In genomic region chr14:66472537-66473250, GRCm38 (mm10) we compare ENCODE assay signal across 15 mouse cellular contexts.
DNase-seq lines count a peak whose midpoint lies in the region; ATAC-seq and TF ChIP-seq lines count a peak whose summit lies in the region.
"Had no signal": no experiment of that assay in that cellular context is flagged by ENCODE, and none has a peak within 500 bp of the region (broad histone marks: within the 10 kb centered on the region; RNA-seq: fewer than 3 reads in every experiment).

No protein-coding gene starts in this region.

- H3K4me1 ChIP-seq in intestine, embryonic 14.5 days (replicated peaks; ENCODE audit: control insufficient read depth, insufficient read depth, low read length) = no peaks in the 10 kb centered on the region
- H3K4me1 ChIP-seq in intestine, postnatal 0 days (replicated peaks; ENCODE audit: control insufficient read depth, insufficient read depth, low read length) = no peaks in the 10 kb centered on the region
- H3K4me1 ChIP-seq in embryonic facial prominence, embryonic 13.5 days = peaks cover 12% of the 10 kb centered on the region
- H3K4me1 ChIP-seq in midbrain, embryonic 13.5 days (replicated peaks) = peaks cover 11% of the 10 kb centered on the region
- H3K4me1 ChIP-seq in kidney, embryonic 16.5 days (ENCODE audit: insufficient read depth, low read length) = no peaks in the 10 kb centered on the region

- no peaks in the 10 kb centered on the region for H3K36me3 ChIP-seq in intestine, embryonic 14.5 days (ENCODE audit: control insufficient read depth, insufficient read depth, low read length)
- H3K36me3 ChIP-seq in intestine, postnatal 0 days (ENCODE audit: control insufficient read depth, insufficient read depth) = no peaks in the 10 kb centered on the region
- no peaks in the 10 kb centered on the region for H3K36me3 ChIP-seq in embryonic facial prominence, embryonic 13.5 days
- H3K36me3 ChIP-seq in midbrain, embryonic 13.5 days = no peaks in the 10 kb centered on the region
- H3K36me3 ChIP-seq in kidney, embryonic 16.5 days (ENCODE audit: insufficient read depth, low read length) = no peaks in the 10 kb centered on the region
- H3K36me3 ChIP-seq: G1E had no signal

- H3K9me3 ChIP-seq in intestine, embryonic 14.5 days (ENCODE audit: control insufficient read depth, low read length) = no peaks in the 10 kb centered on the region
- H3K9me3 ChIP-seq in intestine, postnatal 0 days (ENCODE audit: control insufficient read depth) = no peaks in the 10 kb centered on the region
- H3K9me3 ChIP-seq in embryonic facial prominence, embryonic 13.5 days = no peaks in the 10 kb centered on the region
- peaks cover 6% of the 10 kb centered on the region; the same call in 1 of the 2 replicates for H3K9me3 ChIP-seq in midbrain, embryonic 13.5 days
- no peaks in the 10 kb centered on the region for H3K9me3 ChIP-seq in kidney, embryonic 16.5 days (ENCODE audit: low read length)
- H3K9me3 ChIP-seq: G1E had no signal

- ATAC-seq in intestine, embryonic 14.5 days (replicated peaks; ENCODE audit: low FRiP score, low TSS enrichment, low read depth) = no peak; the same call in 1 of the 2 replicates
- no peak for ATAC-seq in intestine, postnatal 0 days
- ATAC-seq in embryonic facial prominence, embryonic 13.5 days (ENCODE audit: insufficient number of reproducible peaks, insufficient read depth, low FRiP score, low TSS enrichment, low read depth) = no peak; the same call in 1 of the 2 replicates
- peak; percentile 68 for ATAC-seq in midbrain, embryonic 13.5 days
- ATAC-seq in kidney, embryonic 16.5 days (ENCODE audit: low FRiP score, low TSS enrichment) = no peak
- ATAC-seq: inflammation-experienced regulatory T-cells, adult 6 months had no signal

- no peak overlapping the region for H3K4me3 ChIP-seq in intestine, embryonic 14.5 days (ENCODE audit: low read depth, low read length)
- H3K4me3 ChIP-seq in intestine, postnatal 0 days (ENCODE audit: low read depth, low read length) = no peak overlapping the region
- no peak overlapping the region for H3K4me3 ChIP-seq in embryonic facial prominence, embryonic 13.5 days
- no peak overlapping the region for H3K4me3 ChIP-seq in midbrain, embryonic 13.5 days (replicated peaks)
- no peak overlapping the region for H3K4me3 ChIP-seq in kidney, embryonic 16.5 days (ENCODE audit: low read length)

- DNase-seq in intestine, embryonic 14.5 days (ENCODE audit: low spot score) = no peak
- DNase-seq in brain, adult 2 months (ENCODE audit: low read depth, low spot score) = peak; percentile 50
- no peak for DNase-seq in layer of hippocampus, adult 9-10 months (ENCODE audit: low spot score)
- DNase-seq: adrenal gland, postnatal 10 days; kidney, postnatal 14 days; left cerebral cortex, postnatal 4 days; lung, postnatal 4 days; right cerebral cortex, adult 18-20 months; thymus, adult 18-20 months had no signal

- no peak overlapping the region for H3K4me2 ChIP-seq in intestine, embryonic 14.5 days (ENCODE audit: low read length)
- H3K4me2 ChIP-seq in intestine, postnatal 0 days (replicated peaks; ENCODE audit: low read depth) = no peak overlapping the region
- no peak overlapping the region for H3K4me2 ChIP-seq in embryonic facial prominence, embryonic 13.5 days
- H3K4me2 ChIP-seq in midbrain, embryonic 13.5 days (replicated peaks) = no peak overlapping the region
- no peak overlapping the region for H3K4me2 ChIP-seq in kidney, embryonic 16.5 days (replicated peaks; ENCODE audit: low read depth, low read length)

- TF ChIP-seq CTCF in intestine, postnatal 0 days (IDR thresholded peaks at IDR 0.05; ENCODE audit: low read depth) = no peak

- H3K9ac ChIP-seq in intestine, embryonic 14.5 days (ENCODE audit: low read length) = no peak overlapping the region
- H3K9ac ChIP-seq in intestine, postnatal 0 days (ENCODE audit: low read depth, low read length) = no peak overlapping the region
- no peak overlapping the region for H3K9ac ChIP-seq in embryonic facial prominence, embryonic 13.5 days
- no peak overlapping the region for H3K9ac ChIP-seq in midbrain, embryonic 13.5 days (replicated peaks)
- H3K9ac ChIP-seq in kidney, embryonic 16.5 days (replicated peaks; ENCODE audit: low read length) = no peak overlapping the region

- no peaks in the 10 kb centered on the region for H3K27me3 ChIP-seq in intestine, embryonic 14.5 days (replicated peaks; ENCODE audit: control insufficient read depth, insufficient read depth, low read length)
- H3K27me3 ChIP-seq in intestine, postnatal 0 days (replicated peaks; ENCODE audit: control insufficient read depth, insufficient read depth, low read length) = no peaks in the 10 kb centered on the region
- H3K27me3 ChIP-seq in embryonic facial prominence, embryonic 13.5 days = no peaks in the 10 kb centered on the region
- H3K27me3 ChIP-seq in midbrain, embryonic 13.5 days = no peaks in the 10 kb centered on the region
- H3K27me3 ChIP-seq in kidney, embryonic 16.5 days (ENCODE audit: insufficient read depth, low read length) = no peaks in the 10 kb centered on the region

- 42% methylated on average over 5 of the region's 5 CpGs for WGBS in intestine, embryonic 14.5 days
- WGBS in intestine, postnatal 0 days = 43% methylated on average over 5 of the region's 5 CpGs
- 38% methylated on average over 5 of the region's 5 CpGs for WGBS in embryonic facial prominence, embryonic 13.5 days
- 29% methylated on average over 5 of the region's 5 CpGs for WGBS in midbrain, embryonic 13.5 days
- 59% methylated on average over 5 of the region's 5 CpGs for WGBS in kidney, embryonic 16.5 days

- peak overlapping the region; percentile 22 for H3K27ac ChIP-seq in intestine, embryonic 14.5 days (ENCODE audit: low read depth)
- no peak overlapping the region for H3K27ac ChIP-seq in intestine, postnatal 0 days (ENCODE audit: low read depth, low read length)
- peak overlapping the region; percentile 30 for H3K27ac ChIP-seq in embryonic facial prominence, embryonic 13.5 days
- H3K27ac ChIP-seq in midbrain, embryonic 13.5 days = peak overlapping the region; percentile 36
- no peak overlapping the region for H3K27ac ChIP-seq in kidney, embryonic 16.5 days (ENCODE audit: low read length)

Comparison
In these comparisons a context has a peak if more than half of its experiments do, and no peak if none do; other contexts are left out.
1. H3K27ac ChIP-seq: peak in intestine, embryonic 14.5 days (single experiment), embryonic facial prominence, embryonic 13.5 days (single experiment) and midbrain, embryonic 13.5 days (single experiment); none in intestine, postnatal 0 days (single experiment) and kidney, embryonic 16.5 days (single experiment).